Mouse (Mus musculus) megakaryocyte progenitor cell, adult 5-6 weeks (primary cell): ENCODE data around the gene Micu1. TPM values are rescaled to one million over a fixed set of nuclear protein-coding genes. Genes with fewer than 3 reads are reported as not detected.

Experiments used
- ATAC-seq: replicated peaks from 2 replicates; pipeline ENCODE4 v1.8.0; 2016; ENCODE audit warnings: mild to moderate bottlenecking, moderate TSS enrichment, inconsistent platforms; ENCODE audit not compliant: poor library complexity
- total RNA-seq, 2 experiments: library from RNA; stranded (forward) in 1 of 2; stranded (reverse) in 1 of 2; fragments of 157-497, 149-512 nt in 1 of 2; fragments of 200-1000 nt in 1 of 2; gene quantifications; 2 replicates each; pipeline versions ENCODE4 v1.2.3 to v1.2.4; 2015 to 2017

Gene Micu1
- total RNA-seq, 2 experiments from 2014 or later: 42.0 to 60.7 TPM

- peak; percentile 75 for ATAC-seq
These were observed 197.3 kb downstream of the Micu1 start for GRCm38 (mm10) chr10:59899341-59900173.

- no peak for ATAC-seq
These were observed 197.8 kb downstream of the Micu1 start for GRCm38 (mm10) chr10:59900174-59900435.

GRCm38 (mm10) chr10:59900939-59901338 is 198.7 kb downstream of the Micu1 start:
- ATAC-seq: no peak

GRCm38 (mm10) chr10:59901463-59901862 is 199.2 kb downstream of the Micu1 start:
- ATAC-seq: no peak

- ATAC-seq: no peak
These were observed 199.8 kb downstream of the Micu1 start for GRCm38 (mm10) chr10:59901986-59902605.

- no peak for ATAC-seq
These were observed 200.3 kb downstream of the Micu1 start for GRCm38 (mm10) chr10:59902606-59902990.

- no peak for ATAC-seq
These were observed 200.9 kb downstream of the Micu1 start for GRCm38 (mm10) chr10:59903170-59903569.

GRCm38 (mm10) chr10:59907080-59907609 is 204.9 kb downstream of the Micu1 start:
- ATAC-seq: no peak

- peak; percentile 50 for ATAC-seq
These were observed 205.5 kb downstream of the Micu1 start for GRCm38 (mm10) chr10:59907695-59908299.

- no peak for ATAC-seq
These were observed 206.6 kb downstream of the Micu1 start for GRCm38 (mm10) chr10:59908776-59909315.

GRCm38 (mm10) chr10:59909357-59909847 is 207.1 kb downstream of the Micu1 start:
- ATAC-seq: peak; percentile 44

- ATAC-seq: no peak
These were observed 208.8 kb downstream of the Micu1 start for GRCm38 (mm10) chr10:59911091-59911490.

- ATAC-seq: peak; percentile 36
These were observed 209.4 kb downstream of the Micu1 start for GRCm38 (mm10) chr10:59911561-59912198.

Other genes with a start within 250 kb of the Micu1 start
- gene Gm10322, start 86.4 kb upstream of the Micu1 start, total RNA-seq (2015): not detected in 2 replicates
- not detected in 2 replicates for gene Gm10322, start 86.4 kb upstream of the Micu1 start, total RNA-seq (2017)
- 39.5 and 43.0 TPM in 2 replicates for gene Mcu, start 85.8 kb upstream of the Micu1 start, total RNA-seq (2015)
- 57.3 and 60.1 TPM in 2 replicates for gene Mcu, start 85.8 kb upstream of the Micu1 start, total RNA-seq (2017)
- 21.1 and 23.3 TPM in 2 replicates for gene Dnajb12, start 177.1 kb downstream of the Micu1 start, total RNA-seq (2015)
- gene Dnajb12, start 177.1 kb downstream of the Micu1 start, total RNA-seq (2017): 19.3 and 20.2 TPM in 2 replicates
- 0.37 and 2.4 TPM in 2 replicates for gene Ddit4, start 249.4 kb downstream of the Micu1 start, total RNA-seq (2015)
- gene Ddit4, start 249.4 kb downstream of the Micu1 start, total RNA-seq (2017): 0.41 and 0.42 TPM in 2 replicates